Mouse (Mus musculus): Measurements from ENCODE around the gene Prr5l. TPM values are rescaled to one million over a fixed set of nuclear protein-coding genes. Genes with fewer than 3 reads are reported as not detected.

The Prr5l gene
- polyA plus RNA-seq, 1 experiment from 2014 or later, result 8.7 TPM

- Histone ChIP-seq H3K27ac (peak overlapping the region; percentile 51; the same call in 1 of the 2 replicates), H3K4me1 (peaks cover 21% of the 10 kb centered on the region), H3K4me3 (no peak overlapping the region), H3K36me3 (ENCODE audit: poor library complexity, severe bottlenecking) (peaks cover 8% of the 10 kb centered on the region; the same call in 1 of the 2 replicates), H3K9ac (peak overlapping the region; percentile 35), H3K27me3 (no peaks in the 10 kb centered on the region), H3K9me3 (replicated peaks) (peaks cover 5% of the 10 kb centered on the region; the same call in 1 of the 2 replicates), H3K4me2 (peak overlapping the region; percentile 44; the same call in 1 of the 2 replicates)
- WGBS, result 55% methylated on average over 5 of the region's 5 CpGs
- peak; percentile 46 for ATAC-seq
These were observed 23.5 kb upstream of the Prr5l start for GRCm38 (mm10) chr2:101906379-101906690.

GRCm38 (mm10) chr2:101905534-101906378, 22.9 kb upstream of the Prr5l start:
- Histone ChIP-seq H3K27me3 (no peaks in the 10 kb centered on the region), H3K27ac (peak overlapping the region; percentile 51; the same call in 1 of the 2 replicates), H3K4me3 (peak overlapping the region; percentile 12; the same call in 1 of the 2 replicates), H3K4me1 (peaks cover 21% of the 10 kb centered on the region), H3K4me2 (peak overlapping the region; percentile 44), H3K9ac (peak overlapping the region; percentile 35), H3K36me3 (ENCODE audit: poor library complexity, severe bottlenecking) (peaks cover 13% of the 10 kb centered on the region; the same call in 1 of the 2 replicates), H3K9me3 (replicated peaks) (peaks cover 5% of the 10 kb centered on the region; the same call in 1 of the 2 replicates)
- WGBS, result 17% methylated on average over 21 of the region's 21 CpGs
- ATAC-seq, result peak; percentile 80

GRCm38 (mm10) chr2:101902196-101902595, 19.4 kb upstream of the Prr5l start:
- no peak overlapping the region for H3K27ac ChIP-seq
- H3K9ac ChIP-seq, result no peak overlapping the region
- H3K4me1 ChIP-seq, result peaks cover 7% of the 10 kb centered on the region
- no peak overlapping the region for H3K4me3 ChIP-seq
- H3K9me3 ChIP-seq (replicated peaks), result no peaks in the 10 kb centered on the region
- H3K4me2 ChIP-seq, result no peak overlapping the region
- ATAC-seq, result no peak
- no peaks in the 10 kb centered on the region for H3K27me3 ChIP-seq
- H3K36me3 ChIP-seq (ENCODE audit: poor library complexity, severe bottlenecking), result peaks cover 34% of the 10 kb centered on the region
- WGBS, result 79% methylated on average over 4 of the region's 4 CpGs

- WGBS, result 82% methylated on average over 10 of the region's 10 CpGs
- Histone ChIP-seq H3K9me3 (replicated peaks) (no peaks in the 10 kb centered on the region), H3K9ac (no peak overlapping the region), H3K4me1 (no peaks in the 10 kb centered on the region), H3K27me3 (no peaks in the 10 kb centered on the region), H3K27ac (no peak overlapping the region), H3K4me2 (no peak overlapping the region), H3K36me3 (ENCODE audit: poor library complexity, severe bottlenecking) (peaks cover 49% of the 10 kb centered on the region), H3K4me3 (no peak overlapping the region)
- ATAC-seq, result 0 out of 2 replicates have a peak, but pooled peaks have one; percentile 19
These were observed 13.8 kb upstream of the Prr5l start for GRCm38 (mm10) chr2:101896425-101897204.

DNA sequence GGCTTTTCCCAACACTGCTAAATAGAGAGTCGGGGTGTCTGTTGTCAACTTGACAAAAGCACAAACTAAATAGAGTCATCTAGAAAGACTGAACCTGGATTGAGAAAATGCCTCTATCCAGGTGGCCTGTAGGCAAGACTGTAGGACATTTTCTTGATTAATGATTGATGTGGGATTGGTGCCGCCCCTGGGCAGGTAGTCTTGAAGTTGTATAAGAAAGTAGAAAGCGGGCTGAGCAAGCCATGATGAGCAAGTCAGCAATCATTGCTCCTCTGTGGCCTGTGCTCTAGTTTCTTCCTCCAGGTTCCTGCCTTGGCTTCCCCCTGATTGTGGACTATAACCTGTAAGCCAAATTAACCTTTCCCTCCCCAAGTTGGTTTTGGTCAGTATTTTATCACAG, 11.3 kb upstream of the Prr5l start:
- no peak overlapping the region for H3K27ac ChIP-seq
- no peak for ATAC-seq
- H3K27me3 ChIP-seq, result no peaks in the 10 kb centered on the region
- WGBS, result 96% methylated on average over 3 of the region's 3 CpGs
- peaks cover 26% of the 10 kb centered on the region for H3K36me3 ChIP-seq (ENCODE audit: poor library complexity, severe bottlenecking)
- no peak overlapping the region for H3K9ac ChIP-seq
- no peak overlapping the region for H3K4me3 ChIP-seq
- H3K9me3 ChIP-seq (replicated peaks), result no peaks in the 10 kb centered on the region
- H3K4me1 ChIP-seq, result no peaks in the 10 kb centered on the region
- no peak overlapping the region for H3K4me2 ChIP-seq

- no peak for ATAC-seq
- H3K27ac ChIP-seq, result no peak overlapping the region
- H3K4me1 ChIP-seq, result peaks cover 8% of the 10 kb centered on the region
- H3K9me3 ChIP-seq (replicated peaks), result no peaks in the 10 kb centered on the region
- no peak overlapping the region for H3K4me2 ChIP-seq
- 73% methylated on average over 7 of the region's 7 CpGs for WGBS
- H3K4me3 ChIP-seq, result no peak overlapping the region
- no peak overlapping the region; the same call in 1 of the 2 replicates for H3K9ac ChIP-seq
- H3K27me3 ChIP-seq, result no peaks in the 10 kb centered on the region
- H3K36me3 ChIP-seq (ENCODE audit: poor library complexity, severe bottlenecking), result peaks cover 11% of the 10 kb centered on the region
These were observed 8.3 kb upstream of the Prr5l start for GRCm38 (mm10) chr2:101891143-101891542.

DNA sequence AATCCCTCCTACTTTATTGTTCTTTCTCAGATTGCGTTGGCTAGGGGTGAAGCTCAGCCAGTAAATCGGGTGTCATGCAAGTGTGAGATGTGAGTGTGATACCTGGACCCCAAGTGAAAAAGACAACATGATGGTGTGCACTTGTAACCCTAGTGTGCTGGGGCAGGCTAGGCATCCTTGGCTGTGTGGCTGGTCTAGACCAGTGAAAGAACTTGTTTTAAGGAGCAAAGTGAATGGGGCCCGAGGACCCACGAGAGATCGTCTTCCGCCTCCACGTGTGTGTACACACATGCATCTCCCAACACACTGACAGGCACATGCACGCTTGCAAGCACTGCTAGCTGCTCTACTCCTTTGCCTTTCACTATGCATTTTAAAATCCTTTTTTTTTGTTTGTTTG, 6.1 kb upstream of the Prr5l start:
- no peak overlapping the region for H3K9ac ChIP-seq
- no peak for ATAC-seq
- H3K4me1 ChIP-seq, result peaks cover 8% of the 10 kb centered on the region
- no peak overlapping the region for H3K4me2 ChIP-seq
- H3K4me3 ChIP-seq, result no peak overlapping the region
- no peaks in the 10 kb centered on the region for H3K36me3 ChIP-seq (ENCODE audit: poor library complexity, severe bottlenecking)
- 95% methylated on average over 8 of the region's 8 CpGs for WGBS
- no peaks in the 10 kb centered on the region for H3K9me3 ChIP-seq (replicated peaks)
- H3K27me3 ChIP-seq, result no peaks in the 10 kb centered on the region
- no peak overlapping the region for H3K27ac ChIP-seq

- Histone ChIP-seq H3K27me3 (no peaks in the 10 kb centered on the region), H3K4me3 (peak within 1 kb of the TSS; percentile 64), H3K4me2 (peak within 1 kb of the TSS; percentile 74), H3K36me3 (ENCODE audit: poor library complexity, severe bottlenecking) (no peaks in the 10 kb centered on the region), H3K9ac (peak within 1 kb of the TSS; percentile 73), H3K27ac (peak within 1 kb of the TSS; percentile 32; the same call in 1 of the 2 replicates), H3K9me3 (replicated peaks) (no peaks in the 10 kb centered on the region), H3K4me1 (peaks cover 8% of the 10 kb centered on the region)
- ATAC-seq, result peak; percentile 98
- 12% methylated on average over 22 of the region's 22 CpGs for WGBS
These were observed 3.1 kb upstream of the Prr5l start, which contains the start of gene Commd9 for GRCm38 (mm10) chr2:101885768-101886438. Commd9 (plus strand) TSS chr2:101886247.

DNA sequence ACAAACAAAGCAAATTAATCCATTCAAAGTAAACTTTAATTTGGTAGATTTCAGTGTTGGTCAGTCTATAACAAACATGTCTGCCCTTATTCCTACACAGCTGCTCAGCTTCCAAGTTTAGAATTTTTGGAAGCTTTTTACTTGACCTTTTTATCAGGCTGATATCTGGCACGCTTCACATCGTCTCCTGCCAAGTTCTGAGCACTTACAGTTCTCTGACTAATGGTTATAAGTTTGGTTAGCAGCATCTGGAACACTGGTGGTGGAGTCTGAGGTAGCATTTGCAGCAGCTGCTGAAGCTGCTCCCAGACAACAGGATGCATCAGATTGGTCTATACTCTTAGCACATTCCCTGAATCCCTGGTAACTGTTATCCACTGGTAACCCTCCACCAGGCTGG, 1.5 kb upstream of the Prr5l start:
- Histone ChIP-seq H3K9ac (no peak overlapping the region), H3K36me3 (ENCODE audit: poor library complexity, severe bottlenecking) (no peaks in the 10 kb centered on the region), H3K9me3 (replicated peaks) (no peaks in the 10 kb centered on the region), H3K4me2 (no peak overlapping the region), H3K4me3 (no peak overlapping the region), H3K27ac (no peak overlapping the region), H3K27me3 (no peaks in the 10 kb centered on the region), H3K4me1 (peaks cover 8% of the 10 kb centered on the region)
- 85% methylated on average over 2 of the region's 2 CpGs for WGBS
- no peak for ATAC-seq

GRCm38 (mm10) chr2:101881471-101882162, 1.2 kb downstream of the Prr5l start:
- no peak overlapping the region for H3K4me3 ChIP-seq
- H3K27ac ChIP-seq, result no peak overlapping the region
- no peak overlapping the region for H3K9ac ChIP-seq
- no peak for ATAC-seq
- H3K9me3 ChIP-seq (replicated peaks), result no peaks in the 10 kb centered on the region
- H3K4me2 ChIP-seq, result no peak overlapping the region
- no peaks in the 10 kb centered on the region for H3K36me3 ChIP-seq (ENCODE audit: poor library complexity, severe bottlenecking)
- no peaks in the 10 kb centered on the region for H3K27me3 ChIP-seq
- peaks cover 2% of the 10 kb centered on the region for H3K4me1 ChIP-seq
- 88% methylated on average over 9 of the region's 9 CpGs for WGBS

- Histone ChIP-seq H3K27ac (no peak overlapping the region), H3K4me2 (no peak overlapping the region), H3K9me3 (replicated peaks) (no peaks in the 10 kb centered on the region), H3K36me3 (ENCODE audit: poor library complexity, severe bottlenecking) (no peaks in the 10 kb centered on the region), H3K4me3 (no peak overlapping the region), H3K4me1 (no peaks in the 10 kb centered on the region), H3K27me3 (0 out of 2 replicates have a peak, but pooled peaks cover 3% of the 10 kb centered on the region), H3K9ac (no peak overlapping the region)
- 0 out of 2 replicates have a peak, but pooled peaks have one; percentile 33 for ATAC-seq
- WGBS, result 29% methylated on average over 14 of the region's 14 CpGs
These were observed 11.6 kb downstream of the Prr5l start for GRCm38 (mm10) chr2:101871179-101871578.

All from forebrain, embryonic 13.5 days (tissue).